Mouse (Mus musculus): ENCODE data around the gene Morc4. TPM values are rescaled to one million over a fixed set of nuclear protein-coding genes. Genes with fewer than 3 reads are reported as not detected.

Gene Morc4
- polyA plus RNA-seq, 1 experiment = 6.3 TPM

GRCm38 (mm10) chrX:139805918-139806317 is 65.6 kb downstream of the Morc4 start:
- no peak for DNase-seq (ENCODE audit: low spot score)

DNA sequence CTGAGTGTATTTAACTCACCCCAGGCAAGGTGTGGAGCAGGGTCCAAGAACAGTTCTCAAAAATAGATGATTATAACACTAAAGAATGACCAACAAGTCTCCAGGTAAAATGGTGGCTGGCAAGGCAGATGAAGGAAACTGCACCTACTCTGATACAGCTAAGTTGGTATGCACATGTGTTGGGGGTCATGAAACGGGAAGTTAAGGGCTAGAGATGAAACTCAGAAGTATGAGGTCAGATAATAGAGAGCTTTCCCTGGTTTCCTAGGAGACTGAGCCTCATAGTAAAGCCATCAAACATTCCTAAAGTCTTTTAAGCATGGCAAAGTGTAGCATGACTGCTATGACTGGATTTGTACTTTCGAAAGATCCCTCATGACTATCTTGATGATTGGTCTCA is 68.4 kb downstream of the Morc4 start:
- DNase-seq (ENCODE audit: low spot score) = no peak

GRCm38 (mm10) chrX:139800406-139800878 is 71.0 kb downstream of the Morc4 start, which contains the start of gene Cldn2:
TSS of gene Cldn2 (plus strand) at chrX:139800828.
- no peak for DNase-seq (ENCODE audit: low spot score)

DNA sequence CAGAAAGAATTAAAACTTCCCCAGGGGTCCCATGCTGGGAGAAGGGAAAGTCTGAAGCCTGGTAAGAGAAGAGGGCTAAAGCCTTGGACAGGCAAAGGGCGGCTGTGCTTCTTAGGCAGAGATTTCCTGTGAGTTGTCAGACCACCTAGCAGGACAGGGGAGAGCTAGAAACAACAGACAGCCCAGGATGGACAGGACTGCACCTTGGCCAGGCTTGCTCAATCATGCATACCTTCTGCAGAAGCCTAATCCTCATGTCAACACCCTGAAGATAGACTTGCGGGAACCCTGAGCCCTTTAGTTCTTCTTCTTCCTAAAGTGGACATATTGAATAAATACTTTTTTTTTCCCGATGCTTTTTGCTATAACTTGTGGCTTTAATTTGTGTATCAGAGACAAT is 71.5 kb downstream of the Morc4 start:
- DNase-seq (ENCODE audit: low spot score) = no peak

DNA sequence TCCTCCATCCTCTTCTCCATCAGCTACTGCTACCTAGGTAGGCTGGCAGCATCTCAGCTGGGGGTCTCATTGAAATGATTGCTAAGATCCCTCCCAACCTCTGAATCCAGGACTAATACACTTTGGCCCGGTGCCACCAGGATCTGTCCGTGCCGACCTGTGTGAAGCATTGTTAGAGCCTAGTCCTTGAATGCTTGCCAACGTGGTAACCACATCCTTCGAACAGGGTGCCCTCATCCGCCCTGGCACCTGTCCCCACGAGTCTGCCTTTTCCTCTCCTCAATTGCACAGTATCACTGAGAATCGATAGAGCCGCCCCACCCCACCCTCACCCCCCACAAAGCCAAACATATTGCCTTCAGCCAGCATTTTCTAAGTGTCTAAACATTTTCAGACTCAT is 73.6 kb downstream of the Morc4 start:
- DNase-seq (ENCODE audit: low spot score) = no peak

- no peak for DNase-seq (ENCODE audit: low spot score)
Measured at GRCm38 (mm10) chrX:139796037-139796436, 75.4 kb downstream of the Morc4 start.

GRCm38 (mm10) chrX:139794072-139794845 is 77.2 kb downstream of the Morc4 start:
- no peak for DNase-seq (ENCODE audit: low spot score)

GRCm38 (mm10) chrX:139785764-139786163 is 85.7 kb downstream of the Morc4 start:
- no peak for DNase-seq (ENCODE audit: low spot score)

DNA sequence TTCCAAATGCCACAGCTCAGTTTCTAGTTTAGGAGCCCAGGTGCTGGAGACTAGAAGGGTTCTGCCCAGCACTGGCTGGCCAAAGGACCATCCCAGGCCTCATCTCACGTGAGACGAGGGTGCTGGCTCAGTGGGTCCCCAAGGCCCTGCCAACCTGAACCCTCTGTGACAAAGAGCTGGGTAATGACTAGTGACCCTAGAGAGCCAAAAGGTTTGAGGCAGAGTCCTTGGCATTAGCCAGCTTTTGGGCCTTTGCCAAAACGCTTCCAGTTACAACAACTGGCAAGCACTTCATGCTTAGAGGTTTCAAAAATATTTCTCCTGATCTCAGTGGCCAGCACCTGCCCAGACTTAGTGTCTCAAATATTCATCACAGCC is 88.4 kb downstream of the Morc4 start:
- no peak for DNase-seq (ENCODE audit: low spot score)

DNA sequence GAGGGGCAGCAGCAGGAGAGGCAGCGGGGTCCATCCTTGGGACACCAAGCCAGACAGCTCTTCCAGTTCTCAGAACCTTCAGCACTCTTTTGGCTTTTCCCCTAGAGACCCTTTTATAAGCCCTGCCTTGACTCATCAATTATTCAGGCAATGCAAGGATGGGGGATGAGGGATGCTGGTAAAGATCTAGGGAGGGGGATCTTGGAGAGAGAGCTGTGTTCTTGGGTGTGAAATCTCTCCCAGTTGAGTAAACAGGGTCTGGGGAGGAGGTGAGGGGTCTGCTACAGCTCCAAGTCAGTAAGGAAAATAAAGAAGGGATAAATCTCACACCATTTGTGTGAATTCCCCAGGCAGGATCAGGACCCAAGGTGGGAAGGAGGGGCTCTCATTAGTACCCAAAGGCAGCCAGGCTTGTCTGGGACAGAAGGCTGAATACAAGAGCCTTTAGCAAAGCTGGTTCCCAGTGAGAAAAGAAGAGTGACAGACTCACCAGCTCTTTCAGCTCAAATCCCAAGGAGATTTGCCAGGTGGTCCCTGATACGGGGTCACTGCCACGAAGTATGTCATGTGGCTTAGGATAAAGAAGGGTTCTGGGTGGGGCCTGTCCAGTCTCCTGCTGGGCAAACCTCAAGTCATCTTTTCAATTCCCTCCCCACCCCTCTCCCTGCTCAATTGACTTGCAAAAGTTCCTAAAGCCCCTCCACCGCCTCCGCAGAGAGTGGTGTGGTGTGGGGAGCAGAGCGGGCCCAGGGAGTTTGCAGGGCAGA is 89.0 kb downstream of the Morc4 start, which contains the start of gene Ripply1:
Ripply1 (minus strand) TSS at position 76 of the 767 bp plus-strand sequence.
- DNase-seq (ENCODE audit: low spot score) = no peak

- DNase-seq (ENCODE audit: low spot score) = no peak
Measured at GRCm38 (mm10) chrX:139781563-139781962, 89.9 kb downstream of the Morc4 start.

DNA sequence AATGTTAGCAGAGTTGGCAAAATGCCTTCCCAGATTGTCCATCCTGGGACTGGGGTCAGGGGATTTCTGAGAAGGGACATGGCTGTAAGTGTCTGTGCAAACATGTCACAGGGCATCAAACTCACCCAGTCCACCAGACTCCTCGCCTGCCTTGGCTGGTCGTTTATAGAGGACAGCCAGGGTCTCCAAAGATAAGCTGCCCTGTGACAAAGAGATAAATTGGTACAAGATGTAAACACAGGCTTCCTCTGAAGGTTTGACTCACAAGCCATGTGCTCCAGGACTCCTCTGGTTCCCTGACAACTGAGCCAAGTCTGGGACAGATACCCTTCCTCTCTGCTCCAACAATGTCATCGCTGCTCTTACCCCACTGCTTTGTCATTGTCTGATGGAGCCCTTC is 90.5 kb downstream of the Morc4 start:
- no peak for DNase-seq (ENCODE audit: low spot score)

DNA sequence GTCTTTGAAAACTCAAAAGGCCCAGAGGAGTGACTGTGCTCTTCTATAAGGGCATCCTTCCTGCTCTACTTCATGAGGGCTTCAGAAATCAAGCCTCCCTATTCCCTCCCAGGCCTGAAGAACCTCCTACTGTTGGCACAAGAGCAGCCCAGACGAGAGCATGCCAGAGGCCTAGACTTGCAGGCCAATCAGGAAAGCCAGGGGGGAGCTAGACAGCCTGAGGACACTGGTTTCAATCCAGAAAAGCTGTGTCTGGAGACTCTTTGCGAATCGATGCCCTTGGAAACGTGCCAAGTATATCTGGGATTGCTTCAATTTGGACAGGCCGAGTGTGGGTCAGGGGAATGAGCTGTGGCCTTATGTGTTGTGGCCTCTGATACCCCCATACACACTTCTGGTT is 92.1 kb downstream of the Morc4 start:
- no peak for DNase-seq (ENCODE audit: low spot score)

GRCm38 (mm10) chrX:139778886-139779285 is 92.6 kb downstream of the Morc4 start:
- no peak for DNase-seq (ENCODE audit: low spot score)

DNA sequence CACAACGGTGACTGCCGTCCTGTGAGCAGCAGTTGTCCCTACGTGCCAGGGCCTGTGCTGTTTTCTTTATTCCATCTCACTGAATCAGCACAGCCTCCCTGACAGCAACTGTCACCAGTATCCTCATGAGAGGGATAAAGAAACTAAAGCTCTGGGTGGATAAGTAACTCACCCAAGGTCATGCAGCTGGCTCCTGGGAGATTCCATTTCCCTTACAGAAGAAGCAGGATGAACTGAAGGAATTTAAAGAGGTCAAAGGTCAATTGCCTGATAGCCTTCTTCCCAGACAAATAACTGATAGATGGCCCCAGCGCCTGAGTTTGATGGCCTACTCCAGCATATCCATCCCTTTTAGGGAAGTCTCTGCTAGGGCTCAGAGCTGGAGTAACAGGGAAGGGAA is 94.1 kb downstream of the Morc4 start:
- DNase-seq (ENCODE audit: low spot score) = no peak

- no peak for DNase-seq (ENCODE audit: low spot score)
Measured at GRCm38 (mm10) chrX:139775084-139775612, 96.3 kb downstream of the Morc4 start.

DNA sequence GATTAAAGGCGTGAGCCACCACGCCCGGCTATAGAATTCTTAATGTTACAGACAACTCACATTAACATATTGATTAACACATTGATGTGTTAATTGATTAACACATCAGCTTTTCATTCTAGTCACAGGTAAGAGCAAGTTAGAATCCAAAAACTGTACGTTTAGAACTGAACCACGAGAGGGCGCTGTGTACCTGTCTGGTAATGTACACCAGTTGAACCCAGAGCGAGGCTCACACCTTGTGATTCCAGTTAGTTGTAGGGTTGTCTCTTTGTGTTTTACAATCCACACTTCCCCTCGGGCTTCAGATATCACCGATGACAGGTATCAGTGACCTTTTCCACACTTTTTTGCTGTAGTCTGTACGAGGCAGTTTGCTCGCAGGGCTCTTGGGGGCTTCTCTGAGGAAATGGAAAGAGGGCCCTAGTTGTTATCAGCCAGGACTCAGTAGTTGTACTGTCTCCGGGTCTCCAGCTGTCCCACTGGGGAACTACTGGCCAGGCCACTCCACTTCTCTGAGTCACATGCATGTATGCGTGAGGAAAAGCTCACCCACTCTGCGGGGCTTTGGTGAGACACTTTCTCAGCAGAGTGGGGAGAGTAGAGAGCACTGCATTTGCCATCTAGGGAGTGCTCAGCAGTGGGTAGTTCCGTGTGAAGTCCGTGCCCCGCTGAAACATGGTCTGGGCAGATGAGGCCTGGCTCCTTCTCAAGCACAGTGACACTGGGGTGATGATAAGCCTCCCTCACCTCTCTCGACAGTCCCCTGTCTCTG is 97.0 kb downstream of the Morc4 start:
- no peak for DNase-seq (ENCODE audit: low spot score)

Other genes starting within 250 kb of the Morc4 start
- gene Tbc1d8b, start 186.7 kb downstream of the Morc4 start, polyA plus RNA-seq (2012; rRNA removed) = 8.2 and 8.4 TPM in 2 replicates
- 0.13 TPM in 1 of 2 replicates, not detected in the other for gene Gm15013, start 157.2 kb downstream of the Morc4 start, polyA plus RNA-seq (2012; rRNA removed)
- not detected in 2 replicates for gene Ripply1, start 89.3 kb downstream of the Morc4 start, polyA plus RNA-seq (2012; rRNA removed)
- 0.06 and 0.10 TPM in 2 replicates for gene Cldn2, start 70.8 kb downstream of the Morc4 start, polyA plus RNA-seq (2012; rRNA removed)
- gene Rbm41, start 126.9 kb upstream of the Morc4 start, polyA plus RNA-seq (2012; rRNA removed) = 4.2 and 4.3 TPM in 2 replicates
- 22.9 and 25.2 TPM in 2 replicates for gene Nup62cl, start 191.0 kb upstream of the Morc4 start, polyA plus RNA-seq (2012; rRNA removed)
- 0.06 TPM in 1 of 2 replicates, not detected in the other for gene Pih1h3b, start 191.2 kb upstream of the Morc4 start, polyA plus RNA-seq (2012; rRNA removed)

Measured in urinary bladder, adult 2 months (tissue).